Mouse (Mus musculus) embryonic facial prominence, embryonic 10.5 days (tissue): ENCODE results near the gene Stk11ip. TPM values are rescaled to one million over a fixed set of nuclear protein-coding genes. Genes with fewer than 3 reads are reported as not detected.

ENCODE experiments used
- DNase-seq: peaks from one replicate; pipeline ENCODE4 v3.0.0-alpha.2; 2017; ENCODE audit warnings: low spot score
- H3K27ac ChIP-seq: fragments of 300-500 bp; sonication (generic); replicated peaks from 2 replicates; pipeline ENCODE4 v1.5.1; 2016; ENCODE audit warnings: mild to moderate bottlenecking
- H3K27me3 ChIP-seq: fragments of 300-500 bp; sonication (generic); replicated peaks from 2 replicates; pipeline ENCODE4 v1.6.1; 2016; ENCODE audit warnings: low read depth, mild to moderate bottlenecking; ENCODE audit not compliant: poor library complexity, severe bottlenecking
- H3K36me3 ChIP-seq: fragments of 300-500 bp; sonication (generic); replicated peaks from 2 replicates; pipeline ENCODE4 v1.6.1; 2016; ENCODE audit warnings: mild to moderate bottlenecking, moderate library complexity
- H3K4me1 ChIP-seq: fragments of 300-500 bp; sonication (generic); 2 replicates; pipeline ENCODE4 v1.6.1; 2016
- H3K4me3 ChIP-seq: fragments of 300-500 bp; sonication (generic); 2 replicates; pipeline ENCODE4 v1.5.1; 2016; ENCODE audit warnings: mild to moderate bottlenecking, moderate library complexity
- H3K9me3 ChIP-seq: fragments of 300-500 bp; sonication (generic); 2 replicates; pipeline ENCODE4 v1.6.1; 2016; ENCODE audit warnings: mild to moderate bottlenecking
- WGBS: fragments of 180-500 bp; shearing (Covaris S2); methylation state at CpG from one replicate; pipeline ENCODE4 v1.1.7; 2016; 5-methylcytosine and 5-hydroxymethylcytosine counted together
- polyA plus RNA-seq: library from polyadenylated mRNA; unstranded; fragments of >200 nt; fragmentation: Nextera tagmentation; extraction: Ambion mirVana; gene quantifications from 2 replicates; pipeline ENCODE4 v1.2.1, GENCODE M21; 2016

Stk11ip gene
- polyA plus RNA-seq, 1 experiment from 2014 or later: 31.7 TPM

GRCm38 (mm10) chr1:75564916-75565315, 43.6 kb downstream of the Stk11ip start:
- Histone ChIP-seq H3K4me1 (peaks cover 6% of the 10 kb centered on the region), H3K9me3 (no peaks in the 10 kb centered on the region), H3K27me3 (no peaks in the 10 kb centered on the region), H3K27ac (no peak overlapping the region), H3K4me3 (no peak overlapping the region), H3K36me3 (no peaks in the 10 kb centered on the region)
- 74% methylated on average over 5 of the region's 5 CpGs for WGBS
- DNase-seq: no peak

- Histone ChIP-seq H3K27me3 (no peaks in the 10 kb centered on the region), H3K4me3 (no peak overlapping the region), H3K9me3 (no peaks in the 10 kb centered on the region), H3K36me3 (no peaks in the 10 kb centered on the region), H3K27ac (no peak overlapping the region), H3K4me1 (0 out of 2 replicates have a peak, but pooled peaks cover 5% of the 10 kb centered on the region)
- WGBS: 74% methylated on average over 9 of the region's 9 CpGs
- DNase-seq: no peak
Measured at GRCm38 (mm10) chr1:75565616-75566015, 44.3 kb downstream of the Stk11ip start.

GRCm38 (mm10) chr1:75570403-75570802, 49.1 kb downstream of the Stk11ip start:
- 70% methylated on average over 6 of the region's 6 CpGs for WGBS
- Histone ChIP-seq H3K36me3 (no peaks in the 10 kb centered on the region), H3K9me3 (no peaks in the 10 kb centered on the region), H3K27me3 (peaks cover 4% of the 10 kb centered on the region; the same call in 1 of the 2 replicates), H3K27ac (no peak overlapping the region), H3K4me3 (no peak overlapping the region), H3K4me1 (0 out of 2 replicates have a peak, but pooled peaks cover 5% of the 10 kb centered on the region)
- no peak for DNase-seq

- DNase-seq: no peak
- Histone ChIP-seq H3K9me3 (no peaks in the 10 kb centered on the region), H3K4me1 (0 out of 2 replicates have a peak, but pooled peaks cover 5% of the 10 kb centered on the region), H3K36me3 (no peaks in the 10 kb centered on the region), H3K27ac (no peak overlapping the region), H3K27me3 (peaks cover 4% of the 10 kb centered on the region; the same call in 1 of the 2 replicates), H3K4me3 (no peak overlapping the region)
- 84% methylated on average over 6 of the region's 6 CpGs for WGBS
Measured at GRCm38 (mm10) chr1:75572776-75573175, 51.4 kb downstream of the Stk11ip start.

GRCm38 (mm10) chr1:75573715-75574114, 52.4 kb downstream of the Stk11ip start:
- WGBS: 91% methylated on average over 7 of the region's 7 CpGs
- Histone ChIP-seq H3K27ac (no peak overlapping the region), H3K36me3 (no peaks in the 10 kb centered on the region), H3K4me3 (no peak overlapping the region), H3K4me1 (0 out of 2 replicates have a peak, but pooled peaks cover 5% of the 10 kb centered on the region), H3K27me3 (peaks cover 4% of the 10 kb centered on the region; the same call in 1 of the 2 replicates), H3K9me3 (no peaks in the 10 kb centered on the region)
- no peak for DNase-seq

GRCm38 (mm10) chr1:75574476-75575310, 53.4 kb downstream of the Stk11ip start:
- WGBS: 85% methylated on average over 17 of the region's 17 CpGs
- no peaks in the 10 kb centered on the region for H3K9me3 ChIP-seq
- no peak overlapping the region for H3K27ac ChIP-seq
- H3K27me3 ChIP-seq: peaks cover 4% of the 10 kb centered on the region; the same call in 1 of the 2 replicates
- 0 out of 2 replicates have a peak, but pooled peaks cover 8% of the 10 kb centered on the region for H3K4me1 ChIP-seq
- H3K36me3 ChIP-seq: no peaks in the 10 kb centered on the region
- H3K4me3 ChIP-seq: no peak overlapping the region
- no peak for DNase-seq

GRCm38 (mm10) chr1:75581936-75582624, 60.8 kb downstream of the Stk11ip start:
- H3K36me3 ChIP-seq: no peaks in the 10 kb centered on the region
- no peaks in the 10 kb centered on the region for H3K27me3 ChIP-seq
- peaks cover 23% of the 10 kb centered on the region for H3K4me1 ChIP-seq
- no peak overlapping the region for H3K4me3 ChIP-seq
- peak overlapping the region; percentile 42; the same call in 1 of the 2 replicates for H3K27ac ChIP-seq
- WGBS: 36% methylated on average over 7 of the region's 7 CpGs
- H3K9me3 ChIP-seq: no peaks in the 10 kb centered on the region
- DNase-seq: no peak

- WGBS: 78% methylated on average over 5 of the region's 5 CpGs
- peak overlapping the region; percentile 42; the same call in 1 of the 2 replicates for H3K27ac ChIP-seq
Measured at GRCm38 (mm10) chr1:75582625-75582956, 61.3 kb downstream of the Stk11ip start.

GRCm38 (mm10) chr1:75583034-75583433, 61.7 kb downstream of the Stk11ip start:
- Histone ChIP-seq H3K4me1 (peaks cover 23% of the 10 kb centered on the region), H3K9me3 (no peaks in the 10 kb centered on the region), H3K27me3 (no peaks in the 10 kb centered on the region), H3K36me3 (no peaks in the 10 kb centered on the region), H3K27ac (no peak overlapping the region), H3K4me3 (no peak overlapping the region)
- WGBS: 76% methylated on average over 10 of the region's 10 CpGs
- no peak for DNase-seq

More at GRCm38 (mm10) chr1:75582625-75582956, 61.3 kb downstream of the Stk11ip start:
- no peaks in the 10 kb centered on the region for H3K27me3 ChIP-seq
- no peaks in the 10 kb centered on the region for H3K36me3 ChIP-seq
- no peaks in the 10 kb centered on the region for H3K9me3 ChIP-seq
- H3K4me3 ChIP-seq: no peak overlapping the region
- H3K4me1 ChIP-seq: peaks cover 23% of the 10 kb centered on the region
- no peak for DNase-seq

GRCm38 (mm10) chr1:75586791-75587190, 65.5 kb downstream of the Stk11ip start:
- H3K4me3 ChIP-seq: no peak overlapping the region
- no peaks in the 10 kb centered on the region for H3K9me3 ChIP-seq
- no peak overlapping the region for H3K27ac ChIP-seq
- 94% methylated on average over 3 of the region's 3 CpGs for WGBS
- H3K27me3 ChIP-seq: 0 out of 2 replicates have a peak, but pooled peaks cover 4% of the 10 kb centered on the region
- no peaks in the 10 kb centered on the region for H3K36me3 ChIP-seq
- no peak for DNase-seq
- H3K4me1 ChIP-seq: peaks cover 26% of the 10 kb centered on the region
